Comparison of ENCODE assay signal across 25 mouse cellular contexts in genomic region chr9:117125844-117126243, GRCm38 (mm10).
"Had no signal": no experiment of that assay in that cellular context is flagged by ENCODE, and none has a peak within 500 bp of the region (broad histone marks: within the 10 kb centered on the region; RNA-seq: fewer than 3 reads in every experiment).

No protein-coding gene starts in this region.

- H3K9me3 ChIP-seq: heart, embryonic 12.5 days; hindbrain, embryonic 10.5 days; hindbrain, embryonic 12.5 days; intestine, embryonic 15.5 days; limb, embryonic 10.5 days; limb, embryonic 12.5 days had no signal

- H3K4me2 ChIP-seq: heart, embryonic 12.5 days; hindbrain, embryonic 12.5 days; intestine, embryonic 15.5 days; limb, embryonic 12.5 days; liver, embryonic 11.5 days had no signal

- H3K4me3 ChIP-seq: gastrocnemius, adult 2 months; heart, adult 2 months; heart, embryonic 12.5 days; hindbrain, embryonic 10.5 days; hindbrain, embryonic 12.5 days; intestine, embryonic 15.5 days; layer of hippocampus, adult 2 months; left cerebral cortex, adult 2 months; limb, embryonic 10.5 days; limb, embryonic 12.5 days had no signal

- H3K9ac ChIP-seq: forebrain, postnatal 0 days; heart, embryonic 12.5 days; hindbrain, embryonic 12.5 days; intestine, embryonic 15.5 days; limb, embryonic 12.5 days had no signal

- DNase-seq: forebrain, postnatal 0 days; gastrocnemius, adult 2 months; gastrocnemius, postnatal 10 days; gastrocnemius, postnatal 25 days; heart, adult 2 months; heart, postnatal 10 days; heart, postnatal 4 days; kidney, adult 18-20 months; kidney, adult 8-10 months; kidney, postnatal 10 days; kidney, postnatal 25 days; kidney, postnatal 4 days; liver had no signal

- H3K4me1 ChIP-seq: hindbrain, embryonic 10.5 days had no signal

- H3K27ac ChIP-seq: gastrocnemius, adult 2 months; heart, adult 2 months; hindbrain, embryonic 12.5 days; intestine, embryonic 15.5 days; layer of hippocampus, adult 2 months; left cerebral cortex, adult 2 months; limb, embryonic 10.5 days had no signal

- H3K36me3 ChIP-seq: heart, embryonic 12.5 days; hindbrain, embryonic 10.5 days; hindbrain, embryonic 12.5 days; intestine, embryonic 15.5 days; limb, embryonic 12.5 days had no signal

- H3K27me3 ChIP-seq: heart, embryonic 12.5 days; hindbrain, embryonic 12.5 days; intestine, embryonic 15.5 days; limb, embryonic 12.5 days had no signal

- ATAC-seq: forebrain, postnatal 0 days; hindbrain, embryonic 16.5 days; inflammation-experienced regulatory T-cells, adult 6 months; intestine, embryonic 15.5 days; intestine, postnatal 0 days had no signal
